Mouse (Mus musculus) naive thymus-derived CD4-positive, alpha-beta T cell, adult 5 months (primary cell): ENCODE data around the gene Ikzf5. TPM values are rescaled to one million over a fixed set of nuclear protein-coding genes. Genes with fewer than 3 reads are reported as not detected.

Experiments used
- polyA plus RNA-seq: library from polyadenylated mRNA; unstranded; fragments of 100-300 nt; shearing (Covaris generic); gene quantifications from one replicate; pipeline ENCODE4 v1.2.1, GENCODE M21; 2017

Gene Ikzf5
- 32.9 TPM for polyA plus RNA-seq

GRCm38 (mm10) chr7:131410416-131411058, at the start of gene Ikzf5, which contains the start of gene Acadsb:
Gene Ikzf5, minus strand, starts transcription at chr7:131410521.
Gene Acadsb, plus strand, starts transcription at chr7:131410601.

DNA sequence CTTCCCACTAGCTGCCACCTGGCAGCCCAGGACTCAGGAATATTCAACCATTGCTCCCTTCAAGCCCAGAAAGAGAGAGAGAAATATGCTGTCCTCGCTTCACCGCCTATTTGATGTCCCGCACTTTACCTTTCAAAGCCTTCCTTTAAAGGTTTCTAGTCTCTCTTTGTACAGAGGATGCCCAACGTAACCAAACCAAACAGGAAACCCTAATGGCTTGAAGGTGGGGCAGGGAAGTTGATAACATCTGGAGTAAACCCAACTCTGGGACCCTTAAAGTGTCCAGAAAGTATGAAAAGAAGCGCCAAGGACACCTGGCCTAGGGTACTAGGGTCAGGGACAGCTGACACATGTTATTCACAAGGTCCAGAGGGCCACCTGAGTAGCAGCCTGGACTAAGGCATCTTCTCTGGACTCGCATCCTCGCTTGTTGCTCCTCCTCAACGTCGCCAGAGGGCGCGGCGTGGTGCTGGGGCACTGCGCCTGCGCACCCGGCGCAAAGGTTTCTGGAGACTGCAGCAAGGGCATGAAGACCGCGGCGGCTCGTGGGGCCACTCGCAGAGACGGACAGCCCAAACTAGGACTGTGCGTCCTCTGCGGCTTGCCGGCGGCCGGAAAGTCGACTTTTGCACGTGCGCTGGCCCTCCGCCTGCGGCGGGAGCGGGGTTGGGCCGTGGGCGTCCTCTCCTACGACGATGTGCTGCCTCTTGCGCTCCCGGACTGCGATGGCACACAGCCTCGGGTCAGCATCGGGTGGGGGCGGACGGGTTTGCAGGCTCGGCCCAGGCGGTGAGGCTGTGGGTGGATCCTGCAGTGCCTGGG, 39.5 kb downstream of the Ikzf5 start, which contains the start of gene Pstk:
TSS of gene Pstk (plus strand) at position 494 of the 822 bp plus-strand sequence.

GRCm38 (mm10) chr7:131362615-131363300, 47.6 kb downstream of the Ikzf5 start, which contains the start of gene 2310057M21Rik:
Gene 2310057M21Rik, minus strand, starts transcription at chr7:131362759.

Other genes with a start within 250 kb of the Ikzf5 start
- gene 5430419D17Rik, start 236.1 kb downstream of the Ikzf5 start, polyA plus RNA-seq: not detected
- gene Cuzd1, start 88.2 kb downstream of the Ikzf5 start, polyA plus RNA-seq: not detected
- gene Fam24b, start 81.0 kb downstream of the Ikzf5 start, polyA plus RNA-seq: not detected
- not detected for gene Fam24a, start 76.7 kb downstream of the Ikzf5 start, polyA plus RNA-seq
- gene 2310057M21Rik, start 47.8 kb downstream of the Ikzf5 start, polyA plus RNA-seq: 17.7 TPM
- 29.8 TPM for gene Pstk, start 39.4 kb downstream of the Ikzf5 start, polyA plus RNA-seq
- 29.2 TPM for gene Acadsb, start 80 bp upstream of the Ikzf5 start, polyA plus RNA-seq
- not detected for gene Hmx3, start 132.3 kb upstream of the Ikzf5 start, polyA plus RNA-seq
- gene Hmx2, start 138.3 kb upstream of the Ikzf5 start, polyA plus RNA-seq: not detected
- 149 TPM for gene Bub3, start 149.7 kb upstream of the Ikzf5 start, polyA plus RNA-seq